Mouse (Mus musculus): ENCODE results near the gene Nr2e3.
"Not testable (repeated sequence)": the region's sequence is repeated elsewhere in the genome, so short reads cannot be mapped to it uniquely, and the experiment has no call there.

Nr2e3 gene

GRCm38 (mm10) chr9:59960559-59960958 lies at the start of gene Nr2e3:
Gene Nr2e3, minus strand, starts transcription at chr9:59960659.
- no peak for DNase-seq (ENCODE audit: low spot score)

DNA sequence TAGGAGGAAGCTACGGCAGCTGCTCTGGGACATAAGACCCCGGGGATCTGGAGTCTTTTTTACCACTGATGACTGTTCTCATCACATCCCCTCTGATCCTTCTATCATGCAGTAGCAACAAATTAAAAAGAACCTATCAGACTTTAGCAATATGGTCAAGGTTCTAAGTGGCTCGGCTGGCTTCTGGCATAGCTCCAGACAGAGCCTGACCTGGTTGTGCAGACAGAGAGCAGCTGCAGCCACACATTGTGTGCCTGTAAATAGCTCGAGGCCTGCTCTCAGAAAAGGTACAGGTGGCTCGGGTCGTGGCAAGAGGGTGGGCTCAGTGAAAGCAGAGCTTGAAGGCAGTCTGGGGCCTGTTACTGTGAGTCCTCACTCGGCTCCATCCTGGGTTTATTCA lies 48.5 kb upstream of the Nr2e3 start:
- no peak for DNase-seq (ENCODE audit: low spot score)

- DNase-seq (ENCODE audit: low spot score), result no peak
Observed at GRCm38 (mm10) chr9:60002323-60002722, 41.9 kb upstream of the Nr2e3 start.

- no peak for DNase-seq (ENCODE audit: low spot score)
Observed at GRCm38 (mm10) chr9:60001444-60001843, 41.0 kb upstream of the Nr2e3 start.

GRCm38 (mm10) chr9:59997725-59998124 lies 37.3 kb upstream of the Nr2e3 start:
- no peak for DNase-seq (ENCODE audit: low spot score)

DNA sequence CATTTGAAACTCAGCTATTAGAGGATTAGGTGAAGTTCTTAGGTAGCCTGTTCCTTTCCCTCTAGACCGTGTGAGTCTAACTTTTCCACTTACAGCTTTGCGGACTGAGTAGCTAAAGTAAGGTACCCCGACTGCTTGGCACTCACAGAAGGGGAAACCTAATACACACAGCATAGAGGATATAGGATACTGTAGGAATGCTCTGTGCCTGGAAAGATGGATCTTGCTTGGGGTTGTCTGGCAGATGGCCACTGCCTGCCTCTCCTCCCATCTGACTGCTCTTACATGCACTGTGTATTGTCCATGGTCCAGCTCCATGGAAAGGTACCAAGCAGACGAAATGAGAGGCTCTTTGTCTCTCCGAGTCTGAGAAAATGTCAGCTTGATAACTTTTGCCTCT lies 30.9 kb upstream of the Nr2e3 start:
- DNase-seq (ENCODE audit: low spot score), result no peak

GRCm38 (mm10) chr9:59989864-59990263 lies 29.4 kb upstream of the Nr2e3 start:
- DNase-seq (ENCODE audit: low spot score), result peak; percentile 16

DNA sequence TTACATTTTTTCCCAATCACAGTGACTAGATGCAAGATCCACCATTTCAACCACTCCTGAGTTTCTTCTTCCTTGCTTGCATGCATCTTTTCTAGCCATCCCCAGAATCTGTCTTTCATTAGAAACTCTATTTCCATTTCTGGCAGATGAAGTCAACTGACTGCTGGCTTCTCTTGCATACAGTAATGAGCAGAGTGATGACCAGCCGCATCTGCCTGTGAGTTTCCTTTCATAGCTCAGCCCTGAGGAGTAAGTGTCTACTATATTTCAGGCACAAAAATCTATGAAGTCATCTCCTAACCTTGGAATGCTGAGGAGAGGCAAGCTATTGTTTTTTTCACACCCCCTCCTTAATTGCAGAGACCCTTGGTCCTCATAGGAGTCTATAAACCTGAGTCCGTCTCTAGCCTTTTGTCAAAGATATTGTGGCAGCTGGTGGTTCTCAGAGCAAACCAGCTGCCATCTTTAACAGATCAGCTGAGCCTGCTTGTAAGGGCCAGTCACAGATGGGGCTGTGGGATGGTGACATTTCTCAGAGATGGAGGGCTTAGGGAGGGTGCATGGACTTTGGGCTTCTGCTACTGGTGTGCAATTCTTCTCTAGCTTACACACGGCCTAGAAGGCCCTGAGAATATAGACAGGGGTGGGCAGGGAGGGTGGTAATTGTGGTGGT lies 25.6 kb upstream of the Nr2e3 start:
- no peak for DNase-seq (ENCODE audit: low spot score)

GRCm38 (mm10) chr9:59981116-59981515 lies 20.7 kb upstream of the Nr2e3 start:
- no peak for DNase-seq (ENCODE audit: low spot score)

GRCm38 (mm10) chr9:59971263-59971662 lies 10.8 kb upstream of the Nr2e3 start:
- no peak for DNase-seq (ENCODE audit: low spot score)

DNA sequence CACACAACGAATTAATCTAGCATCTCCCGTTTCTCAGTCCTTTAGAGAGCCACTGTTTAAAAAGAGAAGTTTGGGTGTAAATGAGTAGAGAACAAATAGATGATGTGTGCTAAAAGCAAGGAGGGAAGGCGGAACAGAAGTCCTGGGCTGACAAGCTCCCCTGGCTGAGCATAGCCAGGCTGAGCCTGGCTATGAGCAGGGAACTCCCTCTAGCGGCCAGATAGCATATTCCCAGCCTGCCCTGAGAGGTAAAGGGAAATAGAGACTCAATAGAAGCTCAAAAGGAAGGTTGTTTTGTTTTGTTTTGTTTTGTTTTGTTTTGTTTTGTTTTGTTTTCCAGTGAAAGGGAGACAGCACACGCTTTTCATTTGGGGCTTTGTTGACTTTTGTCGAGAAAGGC lies 8.9 kb upstream of the Nr2e3 start:
- DNase-seq (ENCODE audit: low spot score), result peak; percentile 23

- DNase-seq (ENCODE audit: low spot score), result no peak
Observed at GRCm38 (mm10) chr9:59965046-59965445, 4.6 kb upstream of the Nr2e3 start.

GRCm38 (mm10) chr9:59964367-59964766 lies 3.9 kb upstream of the Nr2e3 start:
- DNase-seq (ENCODE audit: low spot score), result no peak

GRCm38 (mm10) chr9:59961201-59961955 lies 919 bp upstream of the Nr2e3 start:
- DNase-seq (ENCODE audit: low spot score), result no peak

GRCm38 (mm10) chr9:59959276-59959675 lies 1.2 kb downstream of the Nr2e3 start:
- peak; percentile 88 for DNase-seq (ENCODE audit: low spot score)

DNA sequence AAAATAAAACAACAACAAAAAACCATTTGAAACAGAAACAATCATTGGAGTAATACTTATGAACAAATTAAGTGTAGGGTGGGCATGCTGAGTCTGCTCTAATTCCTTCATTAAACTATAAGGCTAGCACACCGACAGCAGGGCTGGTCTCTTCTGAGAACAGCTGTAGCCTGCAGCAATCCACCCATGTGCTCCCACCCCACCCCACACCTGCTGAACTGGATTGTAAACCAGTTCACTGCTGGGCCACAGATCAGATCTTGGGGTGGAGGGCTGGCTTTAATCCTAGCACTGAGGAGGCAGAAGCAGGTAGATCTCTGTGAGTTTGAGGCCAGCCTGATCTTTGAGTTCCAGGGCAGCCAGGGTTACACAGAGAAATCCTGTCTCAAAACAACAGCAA lies 2.3 kb downstream of the Nr2e3 start:
- not testable (repeated sequence) for DNase-seq (ENCODE audit: low spot score)

GRCm38 (mm10) chr9:59956496-59956895 lies 4.0 kb downstream of the Nr2e3 start:
- DNase-seq (ENCODE audit: low spot score), result no peak

DNA sequence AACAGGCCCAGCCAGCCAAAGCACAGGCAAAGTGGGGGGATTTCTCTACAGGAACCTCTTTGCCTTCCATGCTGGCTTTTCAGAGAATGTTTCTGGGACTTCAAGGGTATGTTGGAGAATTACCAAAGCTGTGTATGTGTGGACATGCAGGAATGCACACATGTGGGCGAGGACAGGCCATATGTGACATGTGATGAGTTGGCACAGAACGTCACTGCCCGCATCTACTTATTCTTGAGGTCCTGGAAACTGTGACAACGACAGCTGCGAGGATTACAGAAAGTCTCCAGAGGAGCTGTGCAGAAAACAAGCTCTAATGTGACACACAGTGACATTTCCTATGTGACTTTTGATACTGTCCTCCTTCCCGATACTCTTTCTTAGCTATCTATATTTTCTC lies 4.8 kb downstream of the Nr2e3 start:
- no peak for DNase-seq (ENCODE audit: low spot score)

DNA sequence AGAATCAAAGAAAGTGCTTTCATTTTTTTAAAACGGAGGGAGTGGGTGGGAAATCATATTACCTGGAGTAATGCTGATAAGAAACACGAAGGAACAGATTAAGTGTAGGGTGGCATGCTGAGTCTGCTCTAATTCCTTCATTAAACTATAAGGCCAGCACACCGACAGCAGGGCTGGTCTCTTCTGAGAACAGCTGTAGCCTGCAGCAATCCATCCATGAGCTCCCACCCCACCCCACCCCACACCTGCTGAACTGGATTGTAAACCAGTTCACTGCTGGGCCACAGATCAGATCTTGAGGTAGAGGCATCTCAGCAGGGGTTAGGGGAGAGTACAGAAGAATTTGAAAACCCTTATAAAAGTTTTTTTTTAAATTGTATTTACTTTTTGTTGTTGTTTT lies 5.3 kb downstream of the Nr2e3 start:
- DNase-seq (ENCODE audit: low spot score), result no peak

DNA sequence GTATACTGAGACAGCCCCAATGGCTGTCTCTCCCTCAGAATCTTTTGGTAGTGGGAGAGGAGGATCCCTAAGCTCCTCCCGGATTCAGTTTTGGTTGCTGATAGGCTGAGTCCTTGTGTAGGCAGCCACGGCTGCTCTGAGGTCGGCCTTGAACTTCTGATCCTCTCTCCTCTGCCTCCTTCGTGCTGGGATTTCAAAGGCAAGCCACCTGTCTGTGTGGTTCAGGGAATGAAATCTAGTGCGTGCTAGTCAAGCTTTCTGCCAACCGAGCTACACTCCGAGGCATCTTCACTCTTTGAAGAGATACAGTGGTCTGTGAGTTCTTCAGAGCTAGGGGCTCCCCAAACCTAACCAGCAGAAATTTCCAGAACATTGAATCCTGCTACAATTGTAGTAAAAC lies 6.9 kb downstream of the Nr2e3 start:
- DNase-seq (ENCODE audit: low spot score), result no peak

DNA sequence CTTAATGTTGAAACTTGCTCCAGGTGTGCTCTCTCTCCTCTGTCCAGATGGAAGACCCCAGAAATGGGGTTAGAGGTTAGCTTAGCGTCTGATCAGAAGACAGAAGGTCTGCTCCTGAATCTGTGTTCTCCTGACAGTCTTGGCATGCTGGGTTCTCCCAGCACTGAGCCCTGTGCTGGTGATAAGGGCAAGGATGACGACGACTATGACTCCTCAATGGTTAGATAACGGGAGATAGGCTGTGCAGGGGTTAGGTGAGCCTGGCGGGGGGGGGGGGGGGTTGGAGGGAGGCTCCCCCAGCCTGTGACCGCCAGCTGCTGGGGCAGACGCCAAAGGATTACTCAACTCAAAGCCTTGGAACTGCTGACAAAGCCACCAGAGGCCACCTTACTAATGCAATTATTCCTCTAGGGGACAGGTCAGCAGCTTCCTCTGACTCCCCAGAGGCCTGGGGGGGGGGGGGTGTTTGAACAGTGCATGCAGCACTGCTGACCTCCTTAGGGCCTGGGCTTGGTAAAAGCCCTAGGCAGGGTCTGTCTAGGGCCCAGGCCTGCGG lies 7.9 kb downstream of the Nr2e3 start:
- DNase-seq (ENCODE audit: low spot score), result peak; percentile 87

DNA sequence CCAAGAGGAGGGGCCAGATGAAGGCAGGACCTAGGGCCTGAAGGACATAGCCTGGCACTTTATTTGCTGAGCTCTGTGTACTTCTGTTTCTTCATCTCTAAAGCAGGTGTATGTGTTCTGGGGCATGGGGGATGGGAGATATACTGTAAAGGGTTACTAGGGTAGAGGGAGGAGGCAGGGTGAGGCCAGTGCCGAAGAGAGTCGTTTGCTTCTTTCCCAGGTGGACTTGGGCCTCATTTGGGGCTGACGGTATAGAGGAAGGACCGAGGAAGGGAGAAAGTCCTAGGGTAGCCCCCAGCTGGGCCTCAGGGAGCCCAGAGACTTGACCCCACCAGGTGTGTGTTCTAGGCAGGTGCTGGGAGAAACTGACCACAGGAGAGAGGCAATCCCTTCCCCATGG lies 8.5 kb downstream of the Nr2e3 start:
- DNase-seq (ENCODE audit: low spot score), result no peak

DNA sequence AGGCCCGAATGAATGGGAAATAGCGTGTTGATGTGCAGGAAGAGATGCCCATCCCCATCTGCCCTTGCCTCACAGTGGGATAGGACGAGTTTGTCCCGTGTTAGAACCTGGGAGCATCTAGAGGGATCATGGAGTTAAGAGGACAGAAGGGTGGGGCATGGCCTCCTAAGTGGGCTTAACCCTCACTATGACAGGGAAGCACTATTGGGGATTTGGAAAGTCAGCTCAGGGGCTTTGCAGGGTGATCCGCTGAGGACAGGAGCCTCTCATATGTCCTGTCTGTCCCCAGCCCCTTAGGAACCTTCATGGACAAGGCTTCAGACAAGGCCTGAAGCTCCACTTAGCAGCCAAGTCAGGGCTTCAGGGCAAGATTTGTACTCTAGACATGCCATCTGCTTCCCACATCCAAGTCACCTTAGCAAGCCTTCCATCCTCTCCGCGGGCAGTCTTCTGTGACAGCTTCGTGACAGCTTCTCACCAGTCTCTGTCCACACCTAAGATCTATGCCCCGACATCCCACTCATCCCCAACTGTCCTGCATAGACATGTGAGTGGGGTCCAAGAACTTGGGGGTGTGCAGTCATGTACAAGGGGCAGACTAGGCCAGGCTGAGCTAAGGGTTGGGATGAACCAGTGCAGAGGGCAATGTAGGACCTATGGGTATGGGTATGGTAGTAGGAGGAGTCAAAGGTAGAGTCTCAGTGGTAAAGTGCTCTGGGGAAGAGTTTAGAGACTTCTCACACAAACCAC lies 9.3 kb downstream of the Nr2e3 start:
- DNase-seq (ENCODE audit: low spot score), result no peak

All from yolk sac, embryonic 10.5 days (tissue).